17 mouse cellular contexts compared by ENCODE assay signal in genomic region chr7:114005499-114005898, GRCm38 (mm10).
"Had no signal": no experiment of that assay in that cellular context is flagged by ENCODE, and none has a peak within 500 bp of the region (broad histone marks: within the 10 kb centered on the region; RNA-seq: fewer than 3 reads in every experiment).

No protein-coding gene starts in this region.

- DNase-seq: lung, adult 18-20 months; lung, embryonic 14.5 days; lung, postnatal 10 days; lung, postnatal 4 days; right cerebral cortex, adult 18-20 months; right cerebral cortex, postnatal 25 days; right cerebral cortex, postnatal 4 days; spleen, adult 18-20 months; thymus, adult 18-20 months; thymus, postnatal 14 days; thymus, postnatal 36 days had no signal

- ATAC-seq: liver, embryonic 12.5 days had no signal

- H3K4me2 ChIP-seq: liver, embryonic 12.5 days; lung, embryonic 14.5 days; midbrain, embryonic 11.5 days; neural tube, embryonic 13.5 days; neural tube, embryonic 15.5 days had no signal

- H3K9ac ChIP-seq: liver, embryonic 12.5 days; liver, embryonic 14.5 days; lung, embryonic 14.5 days; neural tube, embryonic 13.5 days; neural tube, embryonic 15.5 days had no signal

- H3K9me3 ChIP-seq: liver, embryonic 12.5 days; neural tube, embryonic 13.5 days; neural tube, embryonic 15.5 days had no signal

- H3K4me1 ChIP-seq: liver, embryonic 12.5 days had no signal

- H3K27ac ChIP-seq: liver, embryonic 12.5 days; liver, embryonic 14.5 days had no signal

- H3K4me3 ChIP-seq: liver, embryonic 12.5 days; myocyte; neural tube, embryonic 13.5 days; neural tube, embryonic 15.5 days had no signal

- H3K27me3 ChIP-seq: neural tube, embryonic 13.5 days; neural tube, embryonic 15.5 days had no signal

- H3K36me3 ChIP-seq: liver, embryonic 12.5 days; neural tube, embryonic 13.5 days; neural tube, embryonic 15.5 days had no signal
